Mouse (Mus musculus) myocyte (in vitro differentiated cells): ENCODE results near the gene Clpb. TPM values are rescaled to one million over a fixed set of nuclear protein-coding genes. Genes with fewer than 3 reads are reported as not detected.

Source experiments
- H3K27me3 ChIP-seq: one replicate; pipeline ENCODE4 v1.6.1; 2011; ENCODE audit not compliant: control insufficient read depth, insufficient read depth, insufficient read length
- H3K36me3 ChIP-seq: one replicate; pipeline ENCODE4 v1.6.1; 2011; ENCODE audit not compliant: control insufficient read depth, insufficient read depth
- H3K4me2 ChIP-seq: one replicate; pipeline ENCODE4 v1.6.1; 2011; ENCODE audit warnings: low read depth, control low read depth
- H3K4me3 ChIP-seq: one replicate; pipeline ENCODE4 v1.5.1; 2011; ENCODE audit warnings: mild to moderate bottlenecking, control low read depth, moderate library complexity
- H3K79me2 ChIP-seq: one replicate; pipeline ENCODE4 v1.6.1; 2011; ENCODE audit not compliant: control insufficient read depth, insufficient read depth
- H3ac ChIP-seq: one replicate; pipeline ENCODE4 v1.6.1; 2011; ENCODE audit not compliant: control insufficient read depth, insufficient read length
- CEBPB ChIP-seq: IDR thresholded peaks from 2 replicates; pipeline ENCODE4 v1.6.1; 2011; ENCODE audit warnings: mild to moderate bottlenecking, moderate library complexity; ENCODE audit not compliant: poor library complexity, insufficient read depth, severe bottlenecking
- E2F4 ChIP-seq: IDR thresholded peaks from one replicate; pipeline ENCODE4 v1.6.1; 2011; ENCODE audit warnings: mild to moderate bottlenecking, control low read depth, moderate library complexity; ENCODE audit not compliant: insufficient read depth
- MAX ChIP-seq: IDR thresholded peaks from one replicate; pipeline ENCODE4 v1.6.1; 2011; ENCODE audit warnings: low read depth, mild to moderate bottlenecking, control low read depth
- MYOD1 ChIP-seq, 3 experiments: IDR thresholded peaks; one replicate each; pipeline ENCODE4 v1.6.1; 2011; ENCODE audit warnings: control low read depth in 2 of 3, low read depth in 2 of 3, mild to moderate bottlenecking in 2 of 3, moderate library complexity in 1 of 3; ENCODE audit not compliant: insufficient read length in 2 of 3, control insufficient read depth in 1 of 3
- MYOG ChIP-seq, 3 experiments: IDR thresholded peaks; one replicate each; pipeline ENCODE4 v1.6.1; 2011; ENCODE audit warnings: control low read depth in 2 of 3, low read depth in 2 of 3, mild to moderate bottlenecking in 2 of 3; ENCODE audit not compliant: insufficient read length in 2 of 3, control insufficient read depth in 1 of 3, insufficient read depth in 1 of 3
- POLR2A ChIP-seq: IDR thresholded peaks from one replicate; pipeline ENCODE4 v1.6.1; 2011; ENCODE audit warnings: low read depth, mild to moderate bottlenecking, control low read depth, moderate library complexity; ENCODE audit not compliant: insufficient read length
- POLR2AphosphoS2 ChIP-seq: IDR thresholded peaks from one replicate; pipeline ENCODE4 v1.6.1; 2011; ENCODE audit warnings: low read depth, control low read depth; ENCODE audit not compliant: insufficient read length
- REST ChIP-seq: IDR thresholded peaks from one replicate; pipeline ENCODE4 v1.6.1; 2011; ENCODE audit warnings: mild to moderate bottlenecking, control low read depth, moderate library complexity; ENCODE audit not compliant: insufficient read depth, insufficient read length
- SRF ChIP-seq: IDR thresholded peaks from one replicate; pipeline ENCODE4 v1.6.1; 2011; ENCODE audit warnings: low read depth; ENCODE audit not compliant: control insufficient read depth, insufficient read length
- TCF12 ChIP-seq: IDR thresholded peaks from one replicate; pipeline ENCODE4 v1.6.1; 2011; ENCODE audit warnings: mild to moderate bottlenecking, control low read depth; ENCODE audit not compliant: poor library complexity, insufficient read depth, severe bottlenecking
- TCF3 ChIP-seq: IDR thresholded peaks from one replicate; pipeline ENCODE4 v1.6.1; 2011; ENCODE audit warnings: low read depth, control low read depth; ENCODE audit not compliant: insufficient read length
- USF1 ChIP-seq: IDR thresholded peaks from one replicate; pipeline ENCODE4 v1.6.1; 2011; ENCODE audit warnings: low read depth, mild to moderate bottlenecking, control low read depth, moderate library complexity
- polyA plus RNA-seq: library from polyadenylated mRNA; unstranded; fragments of >200 nt; fragmentation: generic; extraction: Trizol; gene quantifications from one replicate; pipeline ENCODE4 v1.2.1, GENCODE M21; 2012; ENCODE audit warnings: missing spikeins

The Clpb gene
- polyA plus RNA-seq, 1 experiment, result 114 TPM

DNA sequence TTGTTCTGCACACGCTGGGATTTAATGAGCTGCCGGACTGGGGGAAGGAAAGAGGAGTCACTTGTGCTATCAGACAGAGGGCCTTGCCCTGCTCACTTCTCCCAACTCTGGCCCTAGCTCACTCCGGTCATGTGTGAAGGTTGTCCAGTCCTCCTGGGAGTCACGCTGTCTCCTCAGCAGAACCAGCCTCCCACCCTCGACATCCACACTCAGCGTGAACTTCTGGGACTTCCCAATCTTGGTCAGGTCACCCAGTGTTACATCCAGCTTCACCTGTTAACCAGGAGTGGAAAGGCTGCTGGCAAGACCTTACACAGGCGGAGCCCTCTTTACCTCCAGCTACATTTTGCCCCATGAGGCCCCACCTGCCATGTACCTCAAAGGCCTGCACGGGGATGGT lies 168.0 kb downstream of the Clpb start:
- TF ChIP-seq MYOG (IDR thresholded peaks at IDR 0.05; ENCODE audit: control insufficient read depth in 1 of 3, insufficient read depth in 1 of 3, insufficient read length in 2 of 3, low read depth in 2 of 3), result no peak
- TF ChIP-seq POLR2AphosphoS2, result peak; percentile 6
- Histone ChIP-seq H3K4me2 (no peak overlapping the region), H3K27me3 (no peaks in the 10 kb centered on the region), H3K79me2 (peaks cover 26% of the 10 kb centered on the region), H3K36me3 (peaks cover 62% of the 10 kb centered on the region), H3K4me3 (no peak overlapping the region), H3ac (no peak overlapping the region)

DNA sequence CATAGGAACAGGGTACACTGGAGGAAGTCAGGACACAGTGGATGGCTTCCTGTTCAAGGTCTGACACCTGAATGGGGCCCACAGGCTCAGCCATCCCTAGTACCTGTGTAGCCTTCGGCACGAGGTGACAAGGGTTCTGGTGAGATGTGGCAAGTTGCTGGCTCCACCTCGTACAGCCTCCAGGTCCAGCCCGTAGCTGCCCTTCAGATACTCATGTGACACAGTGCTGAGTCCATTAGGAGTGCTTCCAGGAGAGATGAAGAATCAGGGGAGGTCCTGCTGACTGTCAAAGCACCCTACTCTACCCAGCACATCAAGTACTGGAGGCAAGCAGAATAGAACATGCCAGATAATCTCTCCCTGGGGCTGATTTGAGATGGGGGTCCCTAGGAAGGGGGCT lies 168.9 kb downstream of the Clpb start:
- peaks cover 32% of the 10 kb centered on the region for H3K79me2 ChIP-seq
- H3K36me3 ChIP-seq, result peaks cover 56% of the 10 kb centered on the region
- TF ChIP-seq POLR2AphosphoS2 (peak; percentile 32), MAX (no peak)
- no peak overlapping the region for H3K4me2 ChIP-seq
- no peaks in the 10 kb centered on the region for H3K27me3 ChIP-seq
- no peak overlapping the region for H3ac ChIP-seq
- no peak overlapping the region for H3K4me3 ChIP-seq

DNA sequence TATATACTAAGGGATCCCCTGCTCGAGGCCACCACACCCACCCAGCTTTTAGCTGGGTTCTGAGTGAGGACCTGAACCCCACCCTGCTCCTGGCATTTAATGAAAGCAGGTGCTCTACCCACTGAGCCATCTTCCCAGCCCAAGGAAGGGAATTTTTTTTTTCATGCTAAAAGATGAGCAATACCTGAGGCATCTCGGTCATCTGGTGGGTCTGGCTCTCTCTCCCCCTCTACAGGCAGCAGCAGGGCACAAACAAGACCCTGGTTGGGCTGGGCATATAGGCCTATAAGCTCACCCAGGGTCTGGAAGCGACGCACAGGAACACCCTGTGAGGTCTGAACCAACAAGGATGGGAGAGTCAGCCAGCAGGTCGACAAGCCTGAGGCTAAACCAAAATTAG lies 169.9 kb downstream of the Clpb start:
- Histone ChIP-seq H3K4me3 (peak overlapping the region; percentile 91), H3K27me3 (no peaks in the 10 kb centered on the region), H3K36me3 (peaks cover 46% of the 10 kb centered on the region), H3K79me2 (peaks cover 32% of the 10 kb centered on the region), H3K4me2 (peak overlapping the region; percentile 65), H3ac (no peak overlapping the region)
- TF ChIP-seq TCF12 (no peak), CEBPB (no peak), TCF3 (no peak), MYOD1 (IDR thresholded peaks at IDR 0.05; ENCODE audit: control insufficient read depth in 1 of 3, insufficient read length in 2 of 3, low read depth in 2 of 3) (peak in 1 of 3 experiments; percentile 7)

DNA sequence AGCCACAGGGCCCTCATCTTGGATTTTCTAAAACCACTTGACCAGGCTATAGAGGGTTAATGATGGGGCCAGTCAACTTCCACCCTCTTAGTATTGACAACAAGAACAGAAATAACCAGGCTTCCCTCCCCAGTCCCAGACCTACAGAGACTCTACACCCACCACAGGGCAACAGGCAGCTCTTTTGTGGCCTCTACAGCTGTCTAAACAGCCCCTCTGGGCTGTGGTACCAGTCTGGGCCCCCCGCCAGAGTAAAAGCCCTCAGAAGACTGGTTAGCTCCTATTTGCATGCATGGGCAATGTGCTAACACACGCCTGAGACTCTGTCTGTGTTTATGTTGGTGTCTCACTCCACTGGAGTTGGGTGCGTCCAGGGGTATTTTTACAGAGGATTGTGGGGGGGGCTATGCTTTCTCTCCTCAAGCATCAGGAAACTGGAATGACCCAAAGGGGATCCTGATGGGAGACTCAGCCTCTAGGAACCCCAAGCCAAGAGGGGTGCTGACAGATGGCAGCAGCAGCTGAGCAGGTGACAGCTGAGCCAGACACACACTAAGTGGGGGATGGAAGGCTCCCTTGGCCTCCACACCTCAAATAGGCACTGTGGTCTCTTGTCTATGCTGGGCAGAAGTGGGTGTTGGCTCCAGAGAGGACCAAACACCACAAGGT lies 170.6 kb downstream of the Clpb start:
- Histone ChIP-seq H3K36me3 (peaks cover 43% of the 10 kb centered on the region), H3K27me3 (no peaks in the 10 kb centered on the region), H3ac (no peak overlapping the region), H3K79me2 (peaks cover 32% of the 10 kb centered on the region), H3K4me3 (peak overlapping the region; percentile 91), H3K4me2 (peak overlapping the region; percentile 80)
- no peak for TF ChIP-seq MAX
- TF ChIP-seq POLR2A, result peak; percentile 39
- TF ChIP-seq MYOG (IDR thresholded peaks at IDR 0.05; ENCODE audit: control insufficient read depth in 1 of 3, insufficient read depth in 1 of 3, insufficient read length in 2 of 3, low read depth in 2 of 3), result peak; percentile 99 to 100 (median 99)
- no peak for TF ChIP-seq CEBPB
- TF ChIP-seq TCF3, result peak; percentile 99
- no peak for TF ChIP-seq SRF
- TF ChIP-seq E2F4, result no peak
- TF ChIP-seq TCF12, result peak; percentile 99
- peak; percentile 99 for TF ChIP-seq MYOD1 (IDR thresholded peaks at IDR 0.05; ENCODE audit: control insufficient read depth in 1 of 3, insufficient read length in 2 of 3, low read depth in 2 of 3)
- TF ChIP-seq REST, result no peak
- peak; percentile 81 for TF ChIP-seq POLR2AphosphoS2
- no peak for TF ChIP-seq USF1

DNA sequence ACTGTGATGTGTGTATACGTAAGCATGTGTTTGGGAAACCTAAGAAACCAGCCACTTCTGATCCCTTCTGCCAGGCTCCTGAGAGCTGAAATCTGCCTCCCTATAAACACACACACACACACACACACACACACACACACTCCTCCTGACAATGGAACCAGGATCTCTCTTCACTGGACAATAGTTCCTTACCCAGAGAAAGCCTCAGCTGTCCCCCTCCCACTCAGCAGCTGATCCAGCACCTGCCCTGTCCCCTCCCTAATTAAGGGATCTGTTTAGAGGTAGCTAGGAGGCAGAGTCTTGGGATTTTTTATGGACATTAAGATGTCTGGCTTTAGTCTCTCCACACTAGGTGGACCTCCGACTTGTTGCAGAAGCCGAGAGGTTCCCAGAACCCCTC lies 171.5 kb downstream of the Clpb start:
- Histone ChIP-seq H3K4me3 (peak overlapping the region; percentile 91), H3K36me3 (peaks cover 37% of the 10 kb centered on the region), H3ac (no peak overlapping the region), H3K27me3 (no peaks in the 10 kb centered on the region), H3K79me2 (peaks cover 32% of the 10 kb centered on the region), H3K4me2 (peak overlapping the region; percentile 80)
- TF ChIP-seq TCF3 (peak; percentile 82), MYOD1 (IDR thresholded peaks at IDR 0.05; ENCODE audit: control insufficient read depth in 1 of 3, insufficient read length in 2 of 3, low read depth in 2 of 3) (peak; percentile 83 to 95 (median 85)), MAX (no peak), TCF12 (peak; percentile 99), MYOG (IDR thresholded peaks at IDR 0.05; ENCODE audit: control insufficient read depth in 1 of 3, insufficient read depth in 1 of 3, insufficient read length in 2 of 3, low read depth in 2 of 3) (peak; percentile 41 to 96 (median 92)), POLR2AphosphoS2 (peak; percentile 22)
